Mouse (Mus musculus): ENCODE measurements around the gene Bglap2. TPM values are rescaled to one million over a fixed set of nuclear protein-coding genes. Genes with fewer than 3 reads are reported as not detected.

Gene Bglap2
- polyA plus RNA-seq, 1 experiment from 2014 or later: not detected

DNA sequence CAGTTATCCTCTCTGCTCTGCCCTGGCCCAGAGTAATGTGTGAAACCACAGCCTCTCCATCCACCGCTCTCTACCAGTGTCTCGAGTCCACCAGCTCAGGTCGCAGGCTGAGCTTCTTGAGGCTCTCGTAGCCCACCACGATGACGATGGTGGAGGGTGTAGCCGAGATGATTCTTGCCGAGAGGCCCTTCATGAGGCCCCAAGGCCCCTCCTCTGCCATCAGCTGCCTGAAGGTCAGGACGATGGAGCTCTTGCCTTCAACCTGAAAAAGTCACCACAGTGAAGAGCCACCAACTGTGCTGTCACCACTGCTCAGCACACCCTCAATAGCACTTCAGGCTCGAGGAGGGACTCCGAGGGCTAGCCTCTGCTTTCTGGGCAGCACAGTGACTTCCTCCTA lies 34.1 kb upstream of the Bglap2 start:
- H3K4me3 ChIP-seq (replicated peaks; ENCODE audit: low read length): no peak overlapping the region
- 88% methylated on average over 11 of the region's 11 CpGs for WGBS
- H3K4me1 ChIP-seq (replicated peaks; ENCODE audit: control insufficient read depth, insufficient read depth, low read length): peaks cover 20% of the 10 kb centered on the region
- H3K36me3 ChIP-seq (ENCODE audit: control insufficient read depth, insufficient read depth): peaks cover 2% of the 10 kb centered on the region
- ATAC-seq: no peak
- no peak overlapping the region for H3K27ac ChIP-seq (ENCODE audit: low read length)
- H3K4me2 ChIP-seq (ENCODE audit: low read length): no peak overlapping the region
- H3K27me3 ChIP-seq (replicated peaks; ENCODE audit: control insufficient read depth, insufficient read depth, low read length): no peaks in the 10 kb centered on the region
- no peaks in the 10 kb centered on the region for H3K9me3 ChIP-seq (ENCODE audit: control insufficient read depth, low read length)
- H3K9ac ChIP-seq (replicated peaks; ENCODE audit: low read depth, low read length): no peak overlapping the region

- Histone ChIP-seq H3K4me2 (ENCODE audit: low read length) (no peak overlapping the region), H3K9ac (replicated peaks; ENCODE audit: low read depth, low read length) (no peak overlapping the region), H3K27me3 (replicated peaks; ENCODE audit: control insufficient read depth, insufficient read depth, low read length) (no peaks in the 10 kb centered on the region), H3K9me3 (ENCODE audit: control insufficient read depth, low read length) (no peaks in the 10 kb centered on the region), H3K27ac (ENCODE audit: low read length) (no peak overlapping the region), H3K36me3 (ENCODE audit: control insufficient read depth, insufficient read depth) (peaks cover 2% of the 10 kb centered on the region), H3K4me3 (replicated peaks; ENCODE audit: low read length) (no peak overlapping the region), H3K4me1 (replicated peaks; ENCODE audit: control insufficient read depth, insufficient read depth, low read length) (peaks cover 20% of the 10 kb centered on the region)
- no peak for ATAC-seq
- WGBS: 96% methylated on average over 4 of the region's 4 CpGs
These were observed 33.2 kb upstream of the Bglap2 start for GRCm38 (mm10) chr3:88411681-88412080.

GRCm38 (mm10) chr3:88410645-88411031 lies 32.1 kb upstream of the Bglap2 start:
- ATAC-seq: no peak
- H3K9me3 ChIP-seq (ENCODE audit: control insufficient read depth, low read length): no peaks in the 10 kb centered on the region
- H3K4me2 ChIP-seq (ENCODE audit: low read length): peak overlapping the region; percentile 72
- no peaks in the 10 kb centered on the region for H3K27me3 ChIP-seq (replicated peaks; ENCODE audit: control insufficient read depth, insufficient read depth, low read length)
- H3K36me3 ChIP-seq (ENCODE audit: control insufficient read depth, insufficient read depth): no peaks in the 10 kb centered on the region; the same call in 1 of the 2 replicates
- H3K9ac ChIP-seq (replicated peaks; ENCODE audit: low read depth, low read length): peak overlapping the region; percentile 88
- H3K4me1 ChIP-seq (replicated peaks; ENCODE audit: control insufficient read depth, insufficient read depth, low read length): peaks cover 20% of the 10 kb centered on the region
- 28% methylated on average over 7 of the region's 7 CpGs for WGBS
- peak overlapping the region; percentile 87 for H3K27ac ChIP-seq (ENCODE audit: low read length)
- H3K4me3 ChIP-seq (replicated peaks; ENCODE audit: low read length): peak overlapping the region; percentile 86

GRCm38 (mm10) chr3:88409741-88410644 lies 31.5 kb upstream of the Bglap2 start, which contains the start of gene Pmf1:
Gene Pmf1 (minus strand): TSS chr3:88410331.
- WGBS: under 1% methylated on average over 54 of the region's 54 CpGs
- Histone ChIP-seq H3K4me1 (replicated peaks; ENCODE audit: control insufficient read depth, insufficient read depth, low read length) (peaks cover 20% of the 10 kb centered on the region), H3K36me3 (ENCODE audit: control insufficient read depth, insufficient read depth) (no peaks in the 10 kb centered on the region; the same call in 1 of the 2 replicates), H3K4me2 (ENCODE audit: low read length) (peak within 1 kb of the TSS; percentile 72), H3K27ac (ENCODE audit: low read length) (peak within 1 kb of the TSS; percentile 87), H3K27me3 (replicated peaks; ENCODE audit: control insufficient read depth, insufficient read depth, low read length) (no peaks in the 10 kb centered on the region), H3K9ac (replicated peaks; ENCODE audit: low read depth, low read length) (peak within 1 kb of the TSS; percentile 88), H3K4me3 (replicated peaks; ENCODE audit: low read length) (peak within 1 kb of the TSS; percentile 86), H3K9me3 (ENCODE audit: control insufficient read depth, low read length) (no peaks in the 10 kb centered on the region)
- ATAC-seq: peak; percentile 94

DNA sequence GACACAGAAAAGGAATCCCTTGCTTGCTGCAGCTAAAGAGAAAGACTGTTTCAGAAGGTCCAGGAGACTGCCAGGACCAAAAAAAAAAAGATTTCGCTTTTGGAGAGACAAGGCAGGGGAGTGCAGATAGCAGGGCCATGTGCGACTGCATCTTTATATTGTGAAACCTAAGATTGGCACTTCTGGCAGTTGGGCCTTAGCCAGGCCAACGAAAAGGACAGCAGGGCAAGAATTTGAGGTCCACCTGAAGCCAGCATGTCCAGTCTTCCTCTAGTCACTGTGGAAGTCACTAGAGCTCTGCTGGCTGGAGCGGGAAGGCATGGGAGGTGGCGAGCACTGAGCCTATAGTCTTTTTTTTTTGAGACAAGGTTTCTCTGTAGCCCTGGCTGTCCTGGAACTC lies 30.5 kb upstream of the Bglap2 start:
- no peak for ATAC-seq
- Histone ChIP-seq H3K4me3 (replicated peaks; ENCODE audit: low read length) (no peak overlapping the region; the same call in 1 of the 2 replicates), H3K27ac (ENCODE audit: low read length) (no peak overlapping the region), H3K4me2 (ENCODE audit: low read length) (peak overlapping the region; percentile 72), H3K9ac (replicated peaks; ENCODE audit: low read depth, low read length) (peak overlapping the region; percentile 88), H3K9me3 (ENCODE audit: control insufficient read depth, low read length) (no peaks in the 10 kb centered on the region), H3K4me1 (replicated peaks; ENCODE audit: control insufficient read depth, insufficient read depth, low read length) (peaks cover 20% of the 10 kb centered on the region), H3K27me3 (replicated peaks; ENCODE audit: control insufficient read depth, insufficient read depth, low read length) (no peaks in the 10 kb centered on the region), H3K36me3 (ENCODE audit: control insufficient read depth, insufficient read depth) (no peaks in the 10 kb centered on the region; the same call in 1 of the 2 replicates)
- WGBS: 62% methylated on average over 5 of the region's 5 CpGs

DNA sequence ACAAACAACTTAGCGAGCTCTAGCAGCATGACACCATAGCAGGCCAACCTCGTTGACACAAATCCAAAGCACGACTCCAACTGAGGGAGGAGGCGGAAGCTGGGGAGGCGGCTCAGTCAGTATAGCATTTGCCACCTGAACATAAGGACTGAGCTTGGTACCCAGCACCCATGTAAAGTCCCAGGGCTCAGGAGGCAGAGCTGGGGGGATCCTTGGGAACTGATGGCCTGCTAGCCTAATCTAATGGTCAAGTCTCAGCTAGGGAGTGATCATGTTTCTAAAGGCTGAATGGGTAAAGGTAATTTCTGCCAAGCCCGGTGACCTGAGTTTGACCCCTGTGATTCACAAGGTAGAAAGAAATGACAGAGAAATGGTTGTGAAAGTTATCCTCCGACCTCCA lies 29.0 kb upstream of the Bglap2 start:
- Histone ChIP-seq H3K4me3 (replicated peaks; ENCODE audit: low read length) (no peak overlapping the region), H3K4me2 (ENCODE audit: low read length) (no peak overlapping the region), H3K27ac (ENCODE audit: low read length) (no peak overlapping the region), H3K9ac (replicated peaks; ENCODE audit: low read depth, low read length) (no peak overlapping the region), H3K9me3 (ENCODE audit: control insufficient read depth, low read length) (no peaks in the 10 kb centered on the region), H3K36me3 (ENCODE audit: control insufficient read depth, insufficient read depth) (no peaks in the 10 kb centered on the region), H3K4me1 (replicated peaks; ENCODE audit: control insufficient read depth, insufficient read depth, low read length) (peaks cover 20% of the 10 kb centered on the region), H3K27me3 (replicated peaks; ENCODE audit: control insufficient read depth, insufficient read depth, low read length) (no peaks in the 10 kb centered on the region)
- ATAC-seq: no peak
- WGBS: 58% methylated on average over 7 of the region's 7 CpGs

DNA sequence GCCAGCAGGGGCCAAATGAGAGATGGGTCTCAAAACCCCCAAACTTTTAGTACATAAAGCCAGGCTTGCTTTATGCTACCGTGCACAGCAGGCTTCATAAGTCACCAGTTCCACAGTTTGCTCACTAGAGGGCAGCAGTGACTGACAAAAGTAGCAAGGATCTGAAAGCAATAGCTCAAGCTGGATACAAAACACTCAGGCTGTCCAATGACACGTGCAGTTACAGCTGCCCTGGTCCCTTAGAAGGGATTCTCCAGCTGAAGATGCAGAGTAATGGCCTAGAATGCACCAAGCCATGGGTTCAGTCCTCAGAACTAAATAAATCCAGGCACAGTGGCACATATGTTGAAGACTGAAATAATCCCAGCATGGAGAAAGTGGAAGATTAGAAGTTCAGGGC lies 28.6 kb upstream of the Bglap2 start:
- WGBS: 0% methylated on average over 2 of the region's 2 CpGs
- no peak overlapping the region for H3K4me2 ChIP-seq (ENCODE audit: low read length)
- H3K4me3 ChIP-seq (replicated peaks; ENCODE audit: low read length): no peak overlapping the region
- no peaks in the 10 kb centered on the region for H3K36me3 ChIP-seq (ENCODE audit: control insufficient read depth, insufficient read depth)
- peaks cover 20% of the 10 kb centered on the region for H3K4me1 ChIP-seq (replicated peaks; ENCODE audit: control insufficient read depth, insufficient read depth, low read length)
- no peaks in the 10 kb centered on the region for H3K9me3 ChIP-seq (ENCODE audit: control insufficient read depth, low read length)
- H3K9ac ChIP-seq (replicated peaks; ENCODE audit: low read depth, low read length): no peak overlapping the region
- H3K27me3 ChIP-seq (replicated peaks; ENCODE audit: control insufficient read depth, insufficient read depth, low read length): no peaks in the 10 kb centered on the region
- ATAC-seq: 0 out of 2 replicates have a peak, but pooled peaks have one; percentile 24
- no peak overlapping the region for H3K27ac ChIP-seq (ENCODE audit: low read length)

DNA sequence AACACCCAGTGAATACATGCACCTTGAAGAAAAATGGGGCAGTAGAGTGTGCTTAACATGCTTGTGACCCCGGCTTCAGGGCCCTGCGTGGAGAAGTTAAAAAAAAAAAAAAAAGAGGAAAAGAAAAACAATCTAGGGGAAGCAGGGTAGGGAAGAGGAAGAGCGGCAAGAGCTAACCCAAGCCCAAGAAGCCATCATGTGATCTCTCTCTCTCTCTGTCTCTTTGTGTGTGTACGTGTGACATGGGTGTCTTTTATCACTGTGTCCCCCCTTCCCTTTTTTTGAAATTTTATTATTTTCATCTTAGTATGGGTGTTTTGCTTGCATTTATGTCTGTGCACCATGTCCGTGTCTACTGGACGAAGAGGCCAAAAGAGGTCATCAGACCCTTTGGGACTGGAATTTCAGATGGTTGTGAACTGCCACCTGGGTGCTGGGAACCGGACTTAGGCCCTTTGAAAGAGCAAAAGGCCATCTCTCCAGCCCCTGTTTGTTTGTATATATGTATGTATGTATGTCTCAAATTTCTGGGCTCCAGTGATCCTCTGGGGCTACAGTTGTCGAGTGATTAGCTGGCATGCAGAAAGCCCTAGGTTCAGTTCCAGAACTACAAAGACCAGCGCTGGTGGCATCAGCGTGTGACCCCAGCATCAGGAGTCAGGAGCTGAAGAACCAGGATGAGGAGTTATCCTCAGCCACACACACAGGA lies 25.2 kb upstream of the Bglap2 start:
- H3K36me3 ChIP-seq (ENCODE audit: control insufficient read depth, insufficient read depth): no peaks in the 10 kb centered on the region
- H3K9me3 ChIP-seq (ENCODE audit: control insufficient read depth, low read length): no peaks in the 10 kb centered on the region
- peaks cover 3% of the 10 kb centered on the region; the same call in 1 of the 2 replicates for H3K4me1 ChIP-seq (replicated peaks; ENCODE audit: control insufficient read depth, insufficient read depth, low read length)
- WGBS: 92% methylated on average over 10 of the region's 10 CpGs
- H3K27me3 ChIP-seq (replicated peaks; ENCODE audit: control insufficient read depth, insufficient read depth, low read length): no peaks in the 10 kb centered on the region
- no peak for ATAC-seq
- no peak overlapping the region for H3K9ac ChIP-seq (replicated peaks; ENCODE audit: low read depth, low read length)
- no peak overlapping the region for H3K27ac ChIP-seq (ENCODE audit: low read length)
- no peak overlapping the region for H3K4me2 ChIP-seq (ENCODE audit: low read length)
- no peak overlapping the region for H3K4me3 ChIP-seq (replicated peaks; ENCODE audit: low read length)

- no peak overlapping the region for H3K9ac ChIP-seq (replicated peaks; ENCODE audit: low read depth, low read length)
- ATAC-seq: no peak
- no peak overlapping the region for H3K4me2 ChIP-seq (ENCODE audit: low read length)
- no peaks in the 10 kb centered on the region for H3K27me3 ChIP-seq (replicated peaks; ENCODE audit: control insufficient read depth, insufficient read depth, low read length)
- no peak overlapping the region for H3K27ac ChIP-seq (ENCODE audit: low read length)
- no peak overlapping the region for H3K4me3 ChIP-seq (replicated peaks; ENCODE audit: low read length)
- no peaks in the 10 kb centered on the region for H3K36me3 ChIP-seq (ENCODE audit: control insufficient read depth, insufficient read depth)
- WGBS: 89% methylated on average over 2 of the region's 2 CpGs
- no peaks in the 10 kb centered on the region for H3K9me3 ChIP-seq (ENCODE audit: control insufficient read depth, low read length)
- H3K4me1 ChIP-seq (replicated peaks; ENCODE audit: control insufficient read depth, insufficient read depth, low read length): no peaks in the 10 kb centered on the region
These were observed 20.2 kb upstream of the Bglap2 start for GRCm38 (mm10) chr3:88398666-88399065.

Data from forebrain, embryonic 16.5 days (tissue).